Mouse (Mus musculus) MEL (cell line): Measurements from ENCODE around the gene Aco1. TPM values are rescaled to one million over a fixed set of nuclear protein-coding genes. Genes with fewer than 3 reads are reported as not detected.

Source experiments
- DNase-seq: peaks from one replicate; pipeline ENCODE4 v3.0.0; 2011; ENCODE audit warnings: low read depth, low spot score
- H3K27ac ChIP-seq: 2 replicates; pipeline ENCODE4 v1.5.1; 2012; ENCODE audit warnings: low read depth, mild to moderate bottlenecking, control low read depth, low read length, moderate library complexity; ENCODE audit not compliant: control insufficient read depth
- H3K27me3 ChIP-seq, 2 experiments: fragments of 150-350 bp in 1 of 2; sonication (generic) in 1 of 2; 2 replicates each; pipeline ENCODE4 v1.6.1; 2012; ENCODE audit warnings: low read length in 2 of 2, mild to moderate bottlenecking in 2 of 2, improper control_type of control experiment in 1 of 2, moderate library complexity in 1 of 2; ENCODE audit not compliant: insufficient read depth in 2 of 2, control insufficient read depth in 1 of 2
- H3K36me3 ChIP-seq, 2 experiments: 2 replicates each; pipeline ENCODE4 v1.6.1; 2012 to 2014; ENCODE audit warnings: low read length in 2 of 2, improper control_type of control experiment in 1 of 2, inconsistent platforms in 1 of 2, mild to moderate bottlenecking in 1 of 2; ENCODE audit not compliant: insufficient read depth in 2 of 2, control insufficient read depth in 1 of 2
- H3K4me1 ChIP-seq, 2 experiments: fragments of 150-350 bp in 1 of 2; sonication (generic) in 1 of 2; 2 replicates each; pipeline ENCODE4 v1.6.1; 2012; ENCODE audit warnings: low read length in 2 of 2, improper control_type of control experiment in 1 of 2, mild to moderate bottlenecking in 1 of 2; ENCODE audit not compliant: insufficient read depth in 2 of 2, control insufficient read depth in 1 of 2
- H3K4me3 ChIP-seq, 2 experiments: fragments of 150-350 bp in 1 of 2; sonication (generic) in 1 of 2; 2 replicates each; pipeline ENCODE4 v1.5.1; 2012; ENCODE audit warnings: low read depth in 2 of 2, low read length in 2 of 2, mild to moderate bottlenecking in 2 of 2, moderate library complexity in 2 of 2, control low read depth in 1 of 2, improper control_type of control experiment in 1 of 2; ENCODE audit not compliant: control insufficient read depth in 1 of 2, insufficient read depth in 1 of 2
- H3K79me2 ChIP-seq: 2 replicates; pipeline ENCODE4 v1.6.1; 2012; ENCODE audit warnings: mild to moderate bottlenecking, low read length, moderate library complexity; ENCODE audit not compliant: control insufficient read depth, poor library complexity, insufficient read depth
- H3K9ac ChIP-seq: 2 replicates; pipeline ENCODE4 v1.6.1; 2012; ENCODE audit warnings: low read depth, mild to moderate bottlenecking, control low read depth, low read length, moderate library complexity; ENCODE audit not compliant: control insufficient read depth, poor library complexity, severe bottlenecking
- H3K9me3 ChIP-seq: fragments of 150-350 bp; sonication (generic); replicated peaks from 2 replicates; pipeline ENCODE4 v1.6.1; 2012; ENCODE audit warnings: mild to moderate bottlenecking, low read length, improper control_type of control experiment, moderate library complexity; ENCODE audit not compliant: insufficient read depth
- BHLHE40 ChIP-seq: IDR thresholded peaks from 2 replicates; pipeline ENCODE4 v1.6.1; 2012; ENCODE audit warnings: low read depth, mild to moderate bottlenecking, inconsistent platforms, low read length, improper control_type of control experiment, borderline replicate concordance
- CHD1 ChIP-seq: IDR thresholded peaks from 2 replicates; pipeline ENCODE4 v1.6.1; 2012; ENCODE audit warnings: low read depth, mild to moderate bottlenecking, inconsistent platforms, low read length, improper control_type of control experiment
- CHD2 ChIP-seq: IDR thresholded peaks from 2 replicates; pipeline ENCODE4 v1.6.1; 2011; ENCODE audit warnings: low read length, improper control_type of control experiment
- CTCF ChIP-seq, 3 experiments: IDR thresholded peaks in 2 of 3; conservative IDR thresholded peaks in 1 of 3; 2 replicates each; pipeline ENCODE4 v1.5.1; 2011 to 2012; ENCODE audit warnings: low read length in 3 of 3, low read depth in 2 of 3, mild to moderate bottlenecking in 2 of 3, improper control_type of control experiment in 1 of 3, inconsistent platforms in 1 of 3, mixed read lengths in 1 of 3, moderate library complexity in 1 of 3; ENCODE audit not compliant: control insufficient read depth in 1 of 3, insufficient read depth in 1 of 3, poor library complexity in 1 of 3, severe bottlenecking in 1 of 3
- E2F4 ChIP-seq: IDR thresholded peaks from 2 replicates; pipeline ENCODE4 v1.6.1; 2011; ENCODE audit warnings: low read depth, low read length, improper control_type of control experiment, borderline replicate concordance
- EP300 ChIP-seq, 2 experiments: IDR thresholded peaks; 2 replicates each; pipeline ENCODE4 v1.6.1; 2011; ENCODE audit warnings: improper control_type of control experiment in 2 of 2, low read length in 2 of 2, low read depth in 1 of 2, mild to moderate bottlenecking in 1 of 2
- ETS1 ChIP-seq: IDR thresholded peaks from 2 replicates; pipeline ENCODE4 v1.6.1; 2012; ENCODE audit warnings: low read depth, mild to moderate bottlenecking, inconsistent platforms, low read length, improper control_type of control experiment, moderate library complexity
- JUND ChIP-seq: IDR thresholded peaks from 2 replicates; pipeline ENCODE4 v1.6.1; 2011; ENCODE audit warnings: low read depth, mild to moderate bottlenecking, improper control_type of control experiment, low read length
- MAFK ChIP-seq: IDR thresholded peaks from 2 replicates; pipeline ENCODE4 v1.6.1; 2011; ENCODE audit warnings: low read depth, mild to moderate bottlenecking, low read length, improper control_type of control experiment, borderline replicate concordance
- MAX ChIP-seq: IDR thresholded peaks from 2 replicates; pipeline ENCODE4 v1.6.1; 2011; ENCODE audit warnings: low read length, improper control_type of control experiment
- MAZ ChIP-seq: IDR thresholded peaks from 2 replicates; pipeline ENCODE4 v1.6.1; 2012; ENCODE audit warnings: low read depth, mild to moderate bottlenecking, inconsistent platforms, low read length, improper control_type of control experiment
- MYC ChIP-seq: IDR thresholded peaks from 2 replicates; pipeline ENCODE4 v1.6.1; 2011; ENCODE audit warnings: low read depth, mild to moderate bottlenecking, low read length, improper control_type of control experiment, moderate library complexity
- NELFE ChIP-seq: IDR thresholded peaks from 2 replicates; pipeline ENCODE4 v1.6.1; 2011; ENCODE audit warnings: low read depth, low read length, improper control_type of control experiment
- POLR2AphosphoS2 ChIP-seq: IDR thresholded peaks from 2 replicates; pipeline ENCODE4 v1.6.1; 2011; ENCODE audit warnings: low read length, improper control_type of control experiment
- POLR2AphosphoS5 ChIP-seq: IDR thresholded peaks from 2 replicates; pipeline ENCODE4 v1.6.1; 2012; ENCODE audit warnings: low read depth, borderline replicate concordance, mild to moderate bottlenecking, inconsistent platforms, low read length, moderate library complexity, mixed read lengths
- RCOR1 ChIP-seq: IDR thresholded peaks from 2 replicates; pipeline ENCODE4 v1.6.1; 2012; ENCODE audit warnings: low read depth, mild to moderate bottlenecking, inconsistent platforms, low read length, improper control_type of control experiment
- SIN3A ChIP-seq: IDR thresholded peaks from 2 replicates; pipeline ENCODE4 v1.6.1; 2012; ENCODE audit warnings: low read length, improper control_type of control experiment, inconsistent platforms
- SMC3 ChIP-seq: IDR thresholded peaks from 2 replicates; pipeline ENCODE4 v1.6.1; 2011; ENCODE audit warnings: low read depth, low read length, improper control_type of control experiment
- TBP ChIP-seq: IDR thresholded peaks from 2 replicates; pipeline ENCODE4 v1.8.0; 2011; ENCODE audit warnings: low read depth, low read length, improper control_type of control experiment
- TCF12 ChIP-seq: IDR thresholded peaks from 2 replicates; pipeline ENCODE4 v1.6.1; 2014; ENCODE audit warnings: low read depth, mild to moderate bottlenecking, inconsistent platforms, low read length, improper control_type of control experiment, moderate library complexity
- ZKSCAN1 ChIP-seq: IDR thresholded peaks from 2 replicates; pipeline ENCODE4 v1.6.1; 2012; ENCODE audit warnings: low read depth, mild to moderate bottlenecking, inconsistent platforms, low read length, improper control_type of control experiment, moderate library complexity
- ZNF384 ChIP-seq: IDR thresholded peaks from 2 replicates; pipeline ENCODE4 v1.6.1; 2012; ENCODE audit warnings: low read depth, mild to moderate bottlenecking, inconsistent platforms, low read length, improper control_type of control experiment
- polyA plus RNA-seq, 2 experiments: library from polyadenylated mRNA; stranded (reverse) in 1 of 2; unstranded in 1 of 2; fragments of >175 nt in 1 of 2; fragments of >200 nt in 1 of 2; gene quantifications; 2 replicates each; pipeline versions ENCODE4 v1.2.1 to v1.2.4; 2012; ENCODE audit warnings: low replicate concordance in 2 of 2, low read depth in 1 of 2; ENCODE audit not compliant: insufficient read length in 2 of 2, insufficient read depth in 1 of 2, missing spikeins in 1 of 2
- total RNA-seq: library from RNA; depleted of rRNA; stranded (reverse); fragments of 300-350 nt; gene quantifications from 2 replicates; pipeline ENCODE4 v1.2.3, GENCODE M21; 2012

The Aco1 gene
- total and polyA plus RNA-seq, 3 experiments: 28.7 to 33.6 TPM; not detected in 1

- H3K4me3 ChIP-seq: no peak overlapping the region
- DNase-seq: no peak
- H3K27me3 ChIP-seq: no peaks in the 10 kb centered on the region
- H3K4me1 ChIP-seq: peaks cover 0 to 2% of the 10 kb centered on the region in 2 experiments; a peak in 1 of 4 replicates
- no peaks in the 10 kb centered on the region for H3K9me3 ChIP-seq
- no peaks in the 10 kb centered on the region for H3K79me2 ChIP-seq
- TF ChIP-seq MYC (no peak), RCOR1 (no peak), SMC3 (no peak), MAZ (no peak), ZKSCAN1 (no peak), JUND (no peak), MAX (no peak), ZNF384 (no peak), CHD2 (no peak), MAFK (no peak)
- no peaks in the 10 kb centered on the region; a peak in 1 of 4 replicates for H3K36me3 ChIP-seq
- no peak overlapping the region for H3K9ac ChIP-seq
- H3K27ac ChIP-seq: no peak overlapping the region
These were observed 40.9 kb downstream of the Aco1 start for GRCm38 (mm10) chr4:40183781-40184180.

- Histone ChIP-seq H3K9ac (no peak overlapping the region), H3K36me3 (no peaks in the 10 kb centered on the region; a peak in 1 of 4 replicates), H3K27me3 (no peaks in the 10 kb centered on the region), H3K79me2 (no peaks in the 10 kb centered on the region), H3K9me3 (no peaks in the 10 kb centered on the region), H3K4me1 (no peaks in the 10 kb centered on the region), H3K4me3 (no peak overlapping the region), H3K27ac (no peak overlapping the region)
- no peak for DNase-seq
- no peak for TF ChIP-seq CTCF (IDR thresholded peaks at IDR 0.05 in 2 of 3, conservative IDR thresholded peaks at IDR 0.05 in 1 of 3; ENCODE audit: control insufficient read depth in 1 of 3, insufficient read depth in 1 of 3, low read depth in 2 of 3, low read length in 3 of 3, poor library complexity in 1 of 3, severe bottlenecking in 1 of 3)
- no peak for TF ChIP-seq CHD2
- no peak for TF ChIP-seq MAZ
- no peak for TF ChIP-seq MAX
- no peak for TF ChIP-seq ETS1
- TF ChIP-seq EP300 (IDR thresholded peaks at IDR 0.05; ENCODE audit: low read depth in 1 of 2, low read length in 2 of 2): no peak
- TF ChIP-seq JUND: no peak
- TF ChIP-seq TCF12: no peak
- no peak for TF ChIP-seq ZNF384
- TF ChIP-seq RCOR1: no peak
- no peak for TF ChIP-seq ZKSCAN1
These were observed 41.6 kb downstream of the Aco1 start for GRCm38 (mm10) chr4:40184470-40184869.

- H3K9ac ChIP-seq: no peak overlapping the region
- no peak overlapping the region for H3K4me3 ChIP-seq
- no peak for DNase-seq
- no peaks in the 10 kb centered on the region for H3K9me3 ChIP-seq
- H3K4me1 ChIP-seq: no peaks in the 10 kb centered on the region
- no peaks in the 10 kb centered on the region for H3K27me3 ChIP-seq
- H3K36me3 ChIP-seq: peaks cover 0 to 2% of the 10 kb centered on the region in 2 experiments; a peak in 1 of 4 replicates
- no peak overlapping the region for H3K27ac ChIP-seq
- TF ChIP-seq SIN3A (no peak), MAZ (no peak), SMC3 (no peak), CHD2 (no peak), CHD1 (no peak), NELFE (no peak), E2F4 (no peak), ZKSCAN1 (no peak), JUND (no peak), ETS1 (no peak), POLR2AphosphoS5 (no peak), TCF12 (no peak), MAFK (no peak), TBP (no peak), BHLHE40 (no peak), POLR2AphosphoS2 (no peak)
- no peaks in the 10 kb centered on the region for H3K79me2 ChIP-seq
These were observed 45.1 kb downstream of the Aco1 start for GRCm38 (mm10) chr4:40187956-40188355.
